ENCODE assay signal across 8 mouse cellular contexts in genomic region chr9:44798298-44798697, GRCm38 (mm10). TPM values are rescaled to one million over a fixed set of nuclear protein-coding genes. Genes with fewer than 3 reads are reported as not detected.
A peak's percentile ranks its signal among the peaks of the same experiment; 100 is the strongest.
DNase-seq lines count a peak whose midpoint lies in the region; ATAC-seq and TF ChIP-seq lines count a peak whose summit lies in the region.

No protein-coding gene starts in this region.

- 0 out of 2 replicates have a peak overlapping the region, but pooled peaks have one; percentile 93 for H3K4me2 ChIP-seq in lung, postnatal 0 days (replicated peaks; ENCODE audit: low read depth, low read length)
- peak overlapping the region; percentile 94 for H3K4me2 ChIP-seq in limb, embryonic 13.5 days (replicated peaks)
- peak overlapping the region; percentile 86 for H3K4me2 ChIP-seq in stomach, embryonic 14.5 days (replicated peaks; ENCODE audit: low read depth, low read length)

- H3K27me3 ChIP-seq in lung, postnatal 0 days (replicated peaks; ENCODE audit: insufficient read depth, low read length), result no peaks in the 10 kb centered on the region
- H3K27me3 ChIP-seq in limb, embryonic 13.5 days, result peaks cover 38% of the 10 kb centered on the region
- no peaks in the 10 kb centered on the region for H3K27me3 ChIP-seq in stomach, embryonic 14.5 days (ENCODE audit: control insufficient read depth, insufficient read depth, low read length)

- TF ChIP-seq CTCF in lung, postnatal 0 days (IDR thresholded peaks at IDR 0.05), result no peak
- TF ChIP-seq CTCF in gastrocnemius, adult 2 months (IDR thresholded peaks at IDR 0.05), result no peak

- no peak overlapping the region for H3K9ac ChIP-seq in lung, postnatal 0 days (replicated peaks; ENCODE audit: low read depth)
- H3K9ac ChIP-seq in limb, embryonic 13.5 days, result peak overlapping the region; percentile 72; the same call in 1 of the 2 replicates
- H3K9ac ChIP-seq in stomach, embryonic 14.5 days (replicated peaks; ENCODE audit: low read depth, low read length), result no peak overlapping the region

- TF ChIP-seq EP300 in lung, postnatal 0 days (IDR thresholded peaks at IDR 0.05), result no peak

- H3K36me3 ChIP-seq in lung, postnatal 0 days (ENCODE audit: insufficient read depth, low read length), result no peaks in the 10 kb centered on the region
- no peaks in the 10 kb centered on the region for H3K36me3 ChIP-seq in limb, embryonic 13.5 days
- no peaks in the 10 kb centered on the region for H3K36me3 ChIP-seq in stomach, embryonic 14.5 days (ENCODE audit: control insufficient read depth, insufficient read depth, low read length)

- no peak for ATAC-seq in lung, postnatal 0 days
- no peak for ATAC-seq in limb, embryonic 13.5 days (ENCODE audit: low FRiP score, low read depth)
- ATAC-seq in stomach, embryonic 14.5 days (ENCODE audit: insufficient number of reproducible peaks, insufficient read depth, low FRiP score, low read depth), result no peak
- no peak for ATAC-seq in erythroid progenitor cell, adult 5-6 weeks (replicated peaks; ENCODE audit: low FRiP score, poor library complexity, severe bottlenecking)

- H3K4me3 ChIP-seq in lung, postnatal 0 days (ENCODE audit: low read depth, low read length), result no peak overlapping the region
- H3K4me3 ChIP-seq in gastrocnemius, adult 2 months, result peak overlapping the region; percentile 82
- H3K4me3 ChIP-seq in limb, embryonic 13.5 days, result peak overlapping the region; percentile 66
- no peak overlapping the region for H3K4me3 ChIP-seq in stomach, embryonic 14.5 days (ENCODE audit: low read depth, low read length)

- WGBS in lung, postnatal 0 days, result 46% methylated on average over 7 of the region's 7 CpGs
- 42% methylated on average over 7 of the region's 7 CpGs for WGBS in limb, embryonic 13.5 days
- WGBS in stomach, embryonic 14.5 days, result 38% methylated on average over 7 of the region's 7 CpGs

- H3K4me1 ChIP-seq in lung, postnatal 0 days (ENCODE audit: insufficient read depth, low read depth, low read length), result peaks cover 4% of the 10 kb centered on the region; the same call in 1 of the 2 replicates
- H3K4me1 ChIP-seq in limb, embryonic 13.5 days, result peaks cover 14% of the 10 kb centered on the region
- no peaks in the 10 kb centered on the region for H3K4me1 ChIP-seq in stomach, embryonic 14.5 days (ENCODE audit: control insufficient read depth, insufficient read depth, low read length)

- H3K27ac ChIP-seq in lung, postnatal 0 days (ENCODE audit: low read length), result no peak overlapping the region
- H3K27ac ChIP-seq in gastrocnemius, adult 2 months, result peak overlapping the region; percentile 79
- H3K27ac ChIP-seq in limb, embryonic 13.5 days, result no peak overlapping the region
- no peak overlapping the region for H3K27ac ChIP-seq in stomach, embryonic 14.5 days (ENCODE audit: low read length)

- no peak for DNase-seq in lung, postnatal 0 days (ENCODE audit: low spot score)
- no peak for DNase-seq in lung, postnatal 36 days
- DNase-seq in gastrocnemius, adult 2 months, result peak; percentile 78
- DNase-seq in frontal cortex, postnatal 14 days (ENCODE audit: low spot score in 2 of 2), result no peak
- no peak for DNase-seq in urinary bladder, postnatal 14 days (ENCODE audit: low spot score)

- H3K9me3 ChIP-seq in lung, postnatal 0 days (ENCODE audit: low read length), result no peaks in the 10 kb centered on the region
- H3K9me3 ChIP-seq in limb, embryonic 13.5 days, result no peaks in the 10 kb centered on the region
- no peaks in the 10 kb centered on the region for H3K9me3 ChIP-seq in stomach, embryonic 14.5 days (ENCODE audit: control insufficient read depth, low read depth, low read length)

- intact Hi-C loops in gastrocnemius, adult 2 months (cut with DNase I), result no loop called here

RNA-seq across cellular contexts. Expression of gene Tmem25, which starts 0.8 kb away (rescaled TPM):
- polyA plus RNA-seq in lung, postnatal 0 days (2015; fragmentation: Nextera tagmentation; extraction: Ambion mirVana), result 0.91 and 1.0 TPM in 2 replicates
- 1 to 10 TPM; 4.2 to 7.9 TPM for total RNA-seq in gastrocnemius, adult 2 months (2021)
- 4.9 and 5.1 TPM in 2 replicates for polyA plus RNA-seq in limb, embryonic 13.5 days (2015; fragmentation: Nextera tagmentation; extraction: Ambion mirVana)
- polyA plus RNA-seq in stomach, embryonic 14.5 days (2014; fragmentation: Nextera tagmentation; extraction: Ambion mirVana), result 3.2 and 3.5 TPM in 2 replicates
- total RNA-seq in erythroid progenitor cell, adult 5-6 weeks (2015; ENCODE audit: low replicate concordance), result not detected in 2 replicates
- total RNA-seq in erythroid progenitor cell, adult 5-6 weeks (2017; ENCODE audit: low replicate concordance), result not detected in 2 replicates

RNA-seq across cellular contexts. Expression of gene Ttc36, which starts 4.6 kb away (rescaled TPM):
- 12.9 and 15.1 TPM in 2 replicates for polyA plus RNA-seq in lung, postnatal 0 days (2015; fragmentation: Nextera tagmentation; extraction: Ambion mirVana)
- under 1 TPM; 0.25 to 0.41 TPM for total RNA-seq in gastrocnemius, adult 2 months (2021)
- 0.47 TPM in 1 of 2 replicates, not detected in the other for polyA plus RNA-seq in limb, embryonic 13.5 days (2015; fragmentation: Nextera tagmentation; extraction: Ambion mirVana)
- 0.42 and 1.7 TPM in 2 replicates for polyA plus RNA-seq in stomach, embryonic 14.5 days (2014; fragmentation: Nextera tagmentation; extraction: Ambion mirVana)
- total RNA-seq in erythroid progenitor cell, adult 5-6 weeks (2015; ENCODE audit: low replicate concordance), result not detected in 2 replicates
- not detected in 2 replicates for total RNA-seq in erythroid progenitor cell, adult 5-6 weeks (2017; ENCODE audit: low replicate concordance)

RNA-seq across cellular contexts. Expression of gene Ift46, which starts 30.6 kb away (rescaled TPM):
- 81.4 and 91.7 TPM in 2 replicates for polyA plus RNA-seq in lung, postnatal 0 days (2015; fragmentation: Nextera tagmentation; extraction: Ambion mirVana)
- 10 to 100 TPM; 27.4 to 28.4 TPM for total RNA-seq in gastrocnemius, adult 2 months (2021)
- polyA plus RNA-seq in limb, embryonic 13.5 days (2015; fragmentation: Nextera tagmentation; extraction: Ambion mirVana), result 146 and 152 TPM in 2 replicates
- 105 and 119 TPM in 2 replicates for polyA plus RNA-seq in stomach, embryonic 14.5 days (2014; fragmentation: Nextera tagmentation; extraction: Ambion mirVana)
- 15.1 and 18.4 TPM in 2 replicates for total RNA-seq in erythroid progenitor cell, adult 5-6 weeks (2015; ENCODE audit: low replicate concordance)
- 4.7 and 18.2 TPM in 2 replicates for total RNA-seq in erythroid progenitor cell, adult 5-6 weeks (2017; ENCODE audit: low replicate concordance)

RNA-seq across cellular contexts. Expression of gene Arcn1, which starts 30.7 kb away (rescaled TPM):
- polyA plus RNA-seq in lung, postnatal 0 days (2015; fragmentation: Nextera tagmentation; extraction: Ambion mirVana), result 92.3 and 104 TPM in 2 replicates
- total RNA-seq in gastrocnemius, adult 2 months (2021), result 10 to 100 TPM; 83.0 to 85.3 TPM
- polyA plus RNA-seq in limb, embryonic 13.5 days (2015; fragmentation: Nextera tagmentation; extraction: Ambion mirVana), result 207 and 225 TPM in 2 replicates
- 202 and 209 TPM in 2 replicates for polyA plus RNA-seq in stomach, embryonic 14.5 days (2014; fragmentation: Nextera tagmentation; extraction: Ambion mirVana)
- 64.6 and 68.1 TPM in 2 replicates for total RNA-seq in erythroid progenitor cell, adult 5-6 weeks (2015; ENCODE audit: low replicate concordance)
- total RNA-seq in erythroid progenitor cell, adult 5-6 weeks (2017; ENCODE audit: low replicate concordance), result 58.0 and 97.5 TPM in 2 replicates

Comparison
In these comparisons a context has a peak if more than half of its experiments do, and no peak if none do; other contexts are left out.
1. H3K4me3 ChIP-seq: peak in gastrocnemius, adult 2 months (single experiment) and limb, embryonic 13.5 days (single experiment); none in lung, postnatal 0 days (single experiment) and stomach, embryonic 14.5 days (single experiment).
2. Peak in every context shown above with its lines, with median percentiles within 50 percentile points of each other: H3K4me2 ChIP-seq.